Mouse (Mus musculus): ENCODE measurements around the gene Zfp719. TPM values are rescaled to one million over a fixed set of nuclear protein-coding genes. Genes with fewer than 3 reads are reported as not detected.

Zfp719 gene
- polyA plus RNA-seq, 1 experiment from 2014 or later: 13.8 TPM

GRCm38 (mm10) chr7:43554550-43554949 lies 24.9 kb upstream of the Zfp719 start:
- Histone ChIP-seq H3K9me3 (ENCODE audit: low read length) (no peaks in the 10 kb centered on the region), H3K27me3 (ENCODE audit: insufficient read depth, low read length) (no peaks in the 10 kb centered on the region), H3K4me2 (replicated peaks; ENCODE audit: low read depth, low read length) (no peak overlapping the region), H3K36me3 (ENCODE audit: insufficient read depth, low read length) (no peaks in the 10 kb centered on the region), H3K4me3 (ENCODE audit: low read length) (no peak overlapping the region), H3K4me1 (ENCODE audit: insufficient read depth, low read length) (no peaks in the 10 kb centered on the region), H3K27ac (ENCODE audit: low read length) (no peak overlapping the region), H3K9ac (replicated peaks; ENCODE audit: low read length) (no peak overlapping the region)
- WGBS: 44% methylated on average over 3 of the region's 3 CpGs
- ATAC-seq (ENCODE audit: low FRiP score, low TSS enrichment): peak; percentile 35; the same call in 1 of the 2 replicates

- Histone ChIP-seq H3K4me1 (ENCODE audit: insufficient read depth, low read length) (no peaks in the 10 kb centered on the region), H3K9me3 (ENCODE audit: low read length) (no peaks in the 10 kb centered on the region), H3K36me3 (ENCODE audit: insufficient read depth, low read length) (no peaks in the 10 kb centered on the region), H3K27me3 (ENCODE audit: insufficient read depth, low read length) (no peaks in the 10 kb centered on the region), H3K9ac (replicated peaks; ENCODE audit: low read length) (no peak overlapping the region), H3K4me2 (replicated peaks; ENCODE audit: low read depth, low read length) (no peak overlapping the region), H3K4me3 (ENCODE audit: low read length) (no peak overlapping the region), H3K27ac (ENCODE audit: low read length) (no peak overlapping the region)
- WGBS: 85% methylated on average over 5 of the region's 5 CpGs
- ATAC-seq (ENCODE audit: low FRiP score, low TSS enrichment): no peak
Measured at GRCm38 (mm10) chr7:43555351-43555750, 24.1 kb upstream of the Zfp719 start.

GRCm38 (mm10) chr7:43556901-43557300 lies 22.5 kb upstream of the Zfp719 start:
- Histone ChIP-seq H3K4me1 (ENCODE audit: insufficient read depth, low read length) (no peaks in the 10 kb centered on the region), H3K4me2 (replicated peaks; ENCODE audit: low read depth, low read length) (no peak overlapping the region), H3K27ac (ENCODE audit: low read length) (no peak overlapping the region), H3K4me3 (ENCODE audit: low read length) (no peak overlapping the region), H3K36me3 (ENCODE audit: insufficient read depth, low read length) (no peaks in the 10 kb centered on the region), H3K27me3 (ENCODE audit: insufficient read depth, low read length) (no peaks in the 10 kb centered on the region), H3K9ac (replicated peaks; ENCODE audit: low read length) (no peak overlapping the region), H3K9me3 (ENCODE audit: low read length) (no peaks in the 10 kb centered on the region)
- 68% methylated on average over 1 of the region's 1 CpGs for WGBS
- ATAC-seq (ENCODE audit: low FRiP score, low TSS enrichment): no peak

- ATAC-seq (ENCODE audit: low FRiP score, low TSS enrichment): peak; percentile 91
- no peaks in the 10 kb centered on the region for H3K27me3 ChIP-seq (ENCODE audit: insufficient read depth, low read length)
- peak within 1 kb of the TSS; percentile 86 for H3K9ac ChIP-seq (replicated peaks; ENCODE audit: low read length)
- peaks cover 12% of the 10 kb centered on the region for H3K4me1 ChIP-seq (ENCODE audit: insufficient read depth, low read length)
- H3K4me3 ChIP-seq (ENCODE audit: low read length): peak within 1 kb of the TSS; percentile 77
- no peaks in the 10 kb centered on the region for H3K9me3 ChIP-seq (ENCODE audit: low read length)
- H3K27ac ChIP-seq (ENCODE audit: low read length): peak within 1 kb of the TSS; percentile 87
- WGBS: 0% methylated on average over 27 of the region's 27 CpGs
- H3K36me3 ChIP-seq (ENCODE audit: insufficient read depth, low read length): peaks cover 4% of the 10 kb centered on the region; the same call in 1 of the 2 replicates
- H3K4me2 ChIP-seq (replicated peaks; ENCODE audit: low read depth, low read length): peak within 1 kb of the TSS; percentile 78
Measured at GRCm38 (mm10) chr7:43562006-43562633, 17.3 kb upstream of the Zfp719 start, which contains the start of gene Zfp658. Gene Zfp658, plus strand, starts transcription at chr7:43562256.

- Histone ChIP-seq H3K9ac (replicated peaks; ENCODE audit: low read length) (peak overlapping the region; percentile 86), H3K4me2 (replicated peaks; ENCODE audit: low read depth, low read length) (peak overlapping the region; percentile 78), H3K9me3 (ENCODE audit: low read length) (no peaks in the 10 kb centered on the region), H3K4me3 (ENCODE audit: low read length) (peak overlapping the region; percentile 77), H3K36me3 (ENCODE audit: insufficient read depth, low read length) (peaks cover 9% of the 10 kb centered on the region), H3K4me1 (ENCODE audit: insufficient read depth, low read length) (peaks cover 12% of the 10 kb centered on the region), H3K27me3 (ENCODE audit: insufficient read depth, low read length) (no peaks in the 10 kb centered on the region), H3K27ac (ENCODE audit: low read length) (peak overlapping the region; percentile 87)
- peak; percentile 28; the same call in 1 of the 2 replicates for ATAC-seq (ENCODE audit: low FRiP score, low TSS enrichment)
- WGBS: 0% methylated on average over 10 of the region's 10 CpGs
Measured at GRCm38 (mm10) chr7:43562651-43563070, 16.7 kb upstream of the Zfp719 start.

GRCm38 (mm10) chr7:43563300-43563699 lies 16.1 kb upstream of the Zfp719 start:
- Histone ChIP-seq H3K27me3 (ENCODE audit: insufficient read depth, low read length) (no peaks in the 10 kb centered on the region), H3K9me3 (ENCODE audit: low read length) (no peaks in the 10 kb centered on the region), H3K4me2 (replicated peaks; ENCODE audit: low read depth, low read length) (peak overlapping the region; percentile 78), H3K27ac (ENCODE audit: low read length) (no peak overlapping the region), H3K4me1 (ENCODE audit: insufficient read depth, low read length) (peaks cover 12% of the 10 kb centered on the region), H3K4me3 (ENCODE audit: low read length) (peak overlapping the region; percentile 77), H3K9ac (replicated peaks; ENCODE audit: low read length) (peak overlapping the region; percentile 86), H3K36me3 (ENCODE audit: insufficient read depth, low read length) (peaks cover 13% of the 10 kb centered on the region)
- 48% methylated on average over 6 of the region's 6 CpGs for WGBS
- ATAC-seq (ENCODE audit: low FRiP score, low TSS enrichment): no peak

GRCm38 (mm10) chr7:43571216-43571615 lies 8.2 kb upstream of the Zfp719 start:
- Histone ChIP-seq H3K27me3 (ENCODE audit: insufficient read depth, low read length) (no peaks in the 10 kb centered on the region), H3K4me3 (ENCODE audit: low read length) (no peak overlapping the region), H3K9me3 (ENCODE audit: low read length) (0 out of 2 replicates have a peak, but pooled peaks cover 2% of the 10 kb centered on the region), H3K4me1 (ENCODE audit: insufficient read depth, low read length) (no peaks in the 10 kb centered on the region), H3K27ac (ENCODE audit: low read length) (no peak overlapping the region), H3K4me2 (replicated peaks; ENCODE audit: low read depth, low read length) (no peak overlapping the region), H3K36me3 (ENCODE audit: insufficient read depth, low read length) (peaks cover 57% of the 10 kb centered on the region), H3K9ac (replicated peaks; ENCODE audit: low read length) (no peak overlapping the region)
- no peak for ATAC-seq (ENCODE audit: low FRiP score, low TSS enrichment)
- WGBS: 96% methylated on average over 2 of the region's 2 CpGs

- ATAC-seq (ENCODE audit: low FRiP score, low TSS enrichment): no peak
- H3K4me1 ChIP-seq (ENCODE audit: insufficient read depth, low read length): peaks cover 16% of the 10 kb centered on the region
- peak overlapping the region; percentile 68 for H3K9ac ChIP-seq (replicated peaks; ENCODE audit: low read length)
- WGBS: 45% methylated on average over 5 of the region's 5 CpGs
- H3K4me3 ChIP-seq (ENCODE audit: low read length): peak overlapping the region; percentile 60
- no peak overlapping the region for H3K27ac ChIP-seq (ENCODE audit: low read length)
- H3K27me3 ChIP-seq (ENCODE audit: insufficient read depth, low read length): no peaks in the 10 kb centered on the region
- H3K36me3 ChIP-seq (ENCODE audit: insufficient read depth, low read length): peaks cover 18% of the 10 kb centered on the region
- H3K9me3 ChIP-seq (ENCODE audit: low read length): no peaks in the 10 kb centered on the region
- peak overlapping the region; percentile 58 for H3K4me2 ChIP-seq (replicated peaks; ENCODE audit: low read depth, low read length)
Measured at GRCm38 (mm10) chr7:43580526-43580925, 1.1 kb downstream of the Zfp719 start.

- H3K36me3 ChIP-seq (ENCODE audit: insufficient read depth, low read length): peaks cover 55% of the 10 kb centered on the region
- no peak overlapping the region for H3K4me3 ChIP-seq (ENCODE audit: low read length)
- H3K9me3 ChIP-seq (ENCODE audit: low read length): no peaks in the 10 kb centered on the region
- H3K27ac ChIP-seq (ENCODE audit: low read length): no peak overlapping the region
- H3K4me2 ChIP-seq (replicated peaks; ENCODE audit: low read depth, low read length): no peak overlapping the region
- no peak overlapping the region for H3K9ac ChIP-seq (replicated peaks; ENCODE audit: low read length)
- peaks cover 16% of the 10 kb centered on the region for H3K4me1 ChIP-seq (ENCODE audit: insufficient read depth, low read length)
- ATAC-seq (ENCODE audit: low FRiP score, low TSS enrichment): no peak
- no peaks in the 10 kb centered on the region for H3K27me3 ChIP-seq (ENCODE audit: insufficient read depth, low read length)
- WGBS: 97% methylated on average over 5 of the region's 5 CpGs
Measured at GRCm38 (mm10) chr7:43584790-43585189, 5.4 kb downstream of the Zfp719 start.

- Histone ChIP-seq H3K4me2 (replicated peaks; ENCODE audit: low read depth, low read length) (no peak overlapping the region), H3K9me3 (ENCODE audit: low read length) (no peaks in the 10 kb centered on the region)
- WGBS: 28% methylated on average over 5 of the region's 5 CpGs
Measured at GRCm38 (mm10) chr7:43601884-43602283, 22.5 kb downstream of the Zfp719 start.

More at GRCm38 (mm10) chr7:43601884-43602283, 22.5 kb downstream of the Zfp719 start:
- Histone ChIP-seq H3K4me1 (ENCODE audit: insufficient read depth, low read length) (no peaks in the 10 kb centered on the region), H3K27ac (ENCODE audit: low read length) (no peak overlapping the region), H3K36me3 (ENCODE audit: insufficient read depth, low read length) (no peaks in the 10 kb centered on the region), H3K27me3 (ENCODE audit: insufficient read depth, low read length) (no peaks in the 10 kb centered on the region), H3K9ac (replicated peaks; ENCODE audit: low read length) (no peak overlapping the region), H3K4me3 (ENCODE audit: low read length) (no peak overlapping the region)
- no peak for ATAC-seq (ENCODE audit: low FRiP score, low TSS enrichment)

All from kidney, embryonic 16.5 days (tissue).